Mouse (Mus musculus): ENCODE results near the gene Bmp3. TPM values are rescaled to one million over a fixed set of nuclear protein-coding genes. Genes with fewer than 3 reads are reported as not detected.

Gene Bmp3
- total RNA-seq, 2 experiments from 2014 or later, result 10.5 to 13.7 TPM

DNA sequence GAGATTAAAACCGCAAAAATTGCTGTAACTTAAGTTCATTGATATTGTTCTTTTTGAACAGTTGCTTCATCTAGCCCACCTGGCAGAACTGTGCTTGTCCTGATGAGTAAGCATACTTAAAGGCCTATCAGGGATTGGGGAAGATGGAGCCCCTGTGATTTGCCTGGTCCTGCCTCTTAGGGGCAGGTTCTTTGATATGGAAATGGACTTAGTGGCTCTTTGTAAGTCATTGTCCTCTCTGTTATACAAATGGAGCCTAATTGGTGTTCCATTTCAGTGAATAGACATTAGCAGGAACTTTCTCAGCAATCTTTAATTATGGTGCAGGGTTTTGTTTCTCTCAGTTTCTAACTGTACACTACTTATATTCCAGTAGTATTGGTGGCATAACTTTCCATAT lies 67.4 kb downstream of the Bmp3 start:
- Histone ChIP-seq H3K27ac (no peak overlapping the region), H3K4me3 (no peak overlapping the region)
- DNase-seq (ENCODE audit: extremely low spot score in 1 of 2, low spot score in 2 of 2), result no peak
- no peak for TF ChIP-seq CTCF (IDR thresholded peaks at IDR 0.05)
- intact Hi-C loops (cut with DNase I), result no loop called here

DNA sequence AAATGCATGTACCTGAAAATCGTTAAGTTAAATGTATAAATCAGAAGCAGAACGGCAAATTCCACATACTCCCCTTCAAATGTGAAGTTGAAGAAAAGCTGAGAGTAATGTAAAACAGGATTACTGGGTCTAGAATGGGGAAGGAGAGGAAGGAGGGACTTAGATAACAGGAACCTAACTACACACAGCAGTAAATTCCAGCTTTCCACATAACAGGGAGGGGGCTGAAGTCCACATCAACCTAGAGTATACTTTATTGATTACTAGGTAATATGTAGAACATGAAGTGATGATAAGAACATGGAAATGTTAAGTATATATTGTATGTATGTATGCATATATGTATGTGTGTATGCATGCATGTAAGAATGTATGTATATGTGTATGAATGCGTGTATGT lies 68.7 kb downstream of the Bmp3 start:
- H3K27ac ChIP-seq, result no peak overlapping the region
- no peak overlapping the region for H3K4me3 ChIP-seq
- intact Hi-C loops (cut with DNase I), result no loop called here
- no peak for TF ChIP-seq CTCF (IDR thresholded peaks at IDR 0.05)
- no peak for DNase-seq (ENCODE audit: extremely low spot score in 1 of 2, low spot score in 2 of 2)

Other genes starting within 250 kb of the Bmp3 start
- 10 to 100 TPM; 14.7 to 15.5 TPM for gene Prkg2, start 182.9 kb downstream of the Bmp3 start, total RNA-seq (2021)

All from left cerebral cortex, adult 2 months (tissue).